1 mouse cellular context compared by ENCODE assay signal in genomic region chr16:58670643-58671042, GRCm38 (mm10).
TF ChIP-seq lines count a peak whose summit lies in the region.

No protein-coding gene starts in this region.

TF ChIP-seq in CH12.LX, 34 proteins besides CTCF, POLR2A, EP300 and RAD21:
- TF ChIP-seq SIN3A (IDR thresholded peaks at IDR 0.05; ENCODE audit: low read length): no peak
- TF ChIP-seq MAFK (IDR thresholded peaks at IDR 0.05; ENCODE audit: insufficient replicate concordance, low read length): no peak
- TF ChIP-seq SMC3 (IDR thresholded peaks at IDR 0.05; ENCODE audit: low read depth, low read length): peak; percentile 19; the same call in 1 of the 2 replicates
- TF ChIP-seq JUN (IDR thresholded peaks at IDR 0.05; ENCODE audit: insufficient read depth, low read depth, low read length): no peak
- TF ChIP-seq POLR2AphosphoS2 (IDR thresholded peaks at IDR 0.05; ENCODE audit: low read depth, low read length): no peak
- TF ChIP-seq BHLHE40 (IDR thresholded peaks at IDR 0.05; ENCODE audit: low read depth, low read length): peak; percentile 68; the same call in 1 of the 2 replicates
- no peak for TF ChIP-seq KAT2A (IDR thresholded peaks at IDR 0.05; ENCODE audit: insufficient replicate concordance, low read length)
- 0 out of 2 replicates have a peak, but pooled peaks have one; percentile 29 for TF ChIP-seq CHD1 (IDR thresholded peaks at IDR 0.05; ENCODE audit: low read depth, low read length)
TF ChIP-seq in CH12.LX: peak in this region for 3.
